Mouse (Mus musculus): ENCODE data around the gene Tsfm. TPM values are rescaled to one million over a fixed set of nuclear protein-coding genes. Genes with fewer than 3 reads are reported as not detected.

Gene Tsfm
- total and polyA plus RNA-seq, 3 experiments, result 53.0 to 88.9 (median 78.0) TPM

- dilution Hi-C loops (cut with MboI; ENCODE audit: extremely low pct_ligation_motif_present, extremely low pct_unique_long_range_greater_than_20kb, low sequenced_read_pairs) (no loop called here), in situ Hi-C loops (cut with MboI; ENCODE audit: low pct_ligation_motif_present, low pct_unique_long_range_greater_than_20kb, low sequenced_read_pairs) (no loop called here)
- Histone ChIP-seq H3K4me1 (ENCODE audit: control insufficient read depth in 1 of 2, insufficient read depth in 2 of 2) (peaks cover 9 to 27% of the 10 kb centered on the region in 2 experiments; a peak in 3 of 4 replicates), H3K27ac (ENCODE audit: insufficient read depth, low read depth) (peak within 1 kb of the TSS; percentile 25; the same call in 1 of the 2 replicates), H3K4me3 (replicated peaks in 1 of 3; ENCODE audit: low read depth in 2 of 3, low read length in 2 of 3, poor library complexity in 1 of 3) (peak within 1 kb of the TSS; percentile 68 to 88 (median 77)), H3K4me2 (ENCODE audit: insufficient read depth, low read depth, poor library complexity, severe bottlenecking) (peak within 1 kb of the TSS; percentile 59), H3K9me3 (replicated peaks; ENCODE audit: low read length) (no peaks in the 10 kb centered on the region), H3K9ac (ENCODE audit: insufficient read depth, low read depth) (peak within 1 kb of the TSS; percentile 59), H3K27me3 (replicated peaks) (no peaks in the 10 kb centered on the region), H3K36me3 (replicated peaks in 1 of 2; ENCODE audit: control insufficient read depth in 1 of 2, insufficient read depth in 1 of 2, low read length in 1 of 2) (peaks cover 7 to 25% of the 10 kb centered on the region in 2 experiments), H3K79me2 (replicated peaks; ENCODE audit: control insufficient read depth, extremely low read depth, insufficient read depth, poor library complexity, severe bottlenecking) (peaks cover 9% of the 10 kb centered on the region)
- TF ChIP-seq MAFK (IDR thresholded peaks at IDR 0.05; ENCODE audit: insufficient replicate concordance, low read length) (no peak), E2F4 (IDR thresholded peaks at IDR 0.05; ENCODE audit: insufficient replicate concordance, low read depth, low read length) (no peak), MEF2A (IDR thresholded peaks at IDR 0.05; ENCODE audit: borderline replicate concordance, low read depth, low read length) (peak; percentile 65; the same call in 1 of the 2 replicates), RCOR1 (conservative IDR thresholded peaks at IDR 0.05; ENCODE audit: low read depth, low read length) (peak; percentile 49; the same call in 1 of the 2 replicates), POLR2A (IDR thresholded peaks at IDR 0.05; ENCODE audit: low read depth, low read length) (peak; percentile 76), EP300 (IDR thresholded peaks at IDR 0.05; ENCODE audit: low read length) (no peak), USF2 (conservative IDR thresholded peaks at IDR 0.05; ENCODE audit: low read depth, low read length) (no peak), SMC3 (IDR thresholded peaks at IDR 0.05; ENCODE audit: low read depth, low read length) (peak; percentile 54), TCF12 (IDR thresholded peaks at IDR 0.05; ENCODE audit: low read depth, low read length) (peak; percentile 52; the same call in 1 of the 2 replicates), MYC (IDR thresholded peaks at IDR 0.05; ENCODE audit: low read depth, low read length) (no peak), SIN3A (IDR thresholded peaks at IDR 0.05; ENCODE audit: low read length) (peak; percentile 73; the same call in 1 of the 2 replicates), HCFC1 (IDR thresholded peaks at IDR 0.05; ENCODE audit: low read depth, low read length) (no peak), IRF4 (IDR thresholded peaks at IDR 0.05; ENCODE audit: low read depth, low read length) (no peak), NRF1 (IDR thresholded peaks at IDR 0.05; ENCODE audit: low read depth, low read length) (no peak), MAZ (IDR thresholded peaks at IDR 0.05; ENCODE audit: low read depth, low read length) (peak; percentile 78; the same call in 1 of the 2 replicates), CHD1 (IDR thresholded peaks at IDR 0.05; ENCODE audit: low read depth, low read length) (no peak), MAX (IDR thresholded peaks at IDR 0.05; ENCODE audit: low read length) (no peak; the same call in 1 of the 2 replicates), ETS1 (conservative IDR thresholded peaks at IDR 0.05; ENCODE audit: low read depth, low read length) (0 out of 2 replicates have a peak, but pooled peaks have one; percentile 26), KAT2A (IDR thresholded peaks at IDR 0.05; ENCODE audit: insufficient replicate concordance, low read length) (0 out of 2 replicates have a peak, but pooled peaks have one; percentile 22), NELFE (IDR thresholded peaks at IDR 0.05; ENCODE audit: low read depth, low read length) (peak; percentile 66), RAD21 (IDR thresholded peaks at IDR 0.05; ENCODE audit: low read depth, low read length) (peak; percentile 34), CTCF (conservative IDR thresholded peaks at IDR 0.05 in 1 of 2, IDR thresholded peaks at IDR 0.05 in 1 of 2; ENCODE audit: low read depth in 2 of 2, low read length in 2 of 2) (peak in 1 of 2 experiments; percentile 76; a peak in 2 of 4 replicates), JUND (conservative IDR thresholded peaks at IDR 0.05; ENCODE audit: low read depth, low read length) (no peak), MXI1 (IDR thresholded peaks at IDR 0.05; ENCODE audit: low read depth, low read length) (peak; percentile 50; the same call in 1 of the 2 replicates), ELF1 (IDR thresholded peaks at IDR 0.05; ENCODE audit: low read depth, low read length) (peak; percentile 88)
- DNase-seq (ENCODE audit: extremely low read depth), result peak; percentile 90
Measured at GRCm38 (mm10) chr10:127075080-127075479, 44.4 kb upstream of the Tsfm start, which contains the start of gene Agap2. Agap2 (plus strand) TSS chr10:127075284.

Data from CH12.LX (cell line).